Mouse (Mus musculus) right cerebral cortex, postnatal 10 days (tissue): ENCODE data around the gene Ctcfl.
A peak's percentile ranks its signal among the peaks of the same experiment; 100 is the strongest.

Experiments
- DNase-seq, 2 experiments: peaks; one replicate each; pipeline ENCODE4 v3.0.0; 2021; ENCODE audit warnings: low spot score in 2 of 2

Ctcfl gene

GRCm38 (mm10) chr2:173083712-173084475 is 35.4 kb downstream of the Ctcfl start:
- DNase-seq = no peak

GRCm38 (mm10) chr2:173083106-173083505 is 36.2 kb downstream of the Ctcfl start:
- no peak for DNase-seq

- DNase-seq = no peak
These were observed 36.6 kb downstream of the Ctcfl start for GRCm38 (mm10) chr2:173082706-173083105.

GRCm38 (mm10) chr2:173080785-173081241 is 38.5 kb downstream of the Ctcfl start:
- DNase-seq = peak in 1 of 2 experiments; percentile 77

- no peak for DNase-seq
These were observed 39.4 kb downstream of the Ctcfl start for GRCm38 (mm10) chr2:173079766-173080549.

- no peak for DNase-seq
These were observed 42.4 kb downstream of the Ctcfl start for GRCm38 (mm10) chr2:173076921-173077320.

- no peak for DNase-seq
These were observed 45.7 kb downstream of the Ctcfl start for GRCm38 (mm10) chr2:173073666-173074065.

- no peak for DNase-seq
These were observed 46.4 kb downstream of the Ctcfl start for GRCm38 (mm10) chr2:173072948-173073347.

- no peak for DNase-seq
These were observed 54.5 kb downstream of the Ctcfl start for GRCm38 (mm10) chr2:173064864-173065263.

- DNase-seq = no peak
These were observed 56.1 kb downstream of the Ctcfl start for GRCm38 (mm10) chr2:173063219-173063618.

GRCm38 (mm10) chr2:173061443-173062351 is 57.6 kb downstream of the Ctcfl start:
- DNase-seq = peak in 1 of 2 experiments; percentile 36

GRCm38 (mm10) chr2:173060450-173060849 is 58.9 kb downstream of the Ctcfl start:
- DNase-seq = no peak

GRCm38 (mm10) chr2:173058263-173058662 is 61.1 kb downstream of the Ctcfl start:
- DNase-seq = no peak

GRCm38 (mm10) chr2:173057623-173058022 is 61.7 kb downstream of the Ctcfl start:
- no peak for DNase-seq

GRCm38 (mm10) chr2:173056882-173057315 is 62.4 kb downstream of the Ctcfl start:
- no peak for DNase-seq

GRCm38 (mm10) chr2:173056303-173056881 is 62.9 kb downstream of the Ctcfl start:
- no peak for DNase-seq

- no peak for DNase-seq
These were observed 65.5 kb downstream of the Ctcfl start for GRCm38 (mm10) chr2:173053846-173054245.

- DNase-seq = no peak
These were observed 66.4 kb downstream of the Ctcfl start for GRCm38 (mm10) chr2:173052881-173053280.

GRCm38 (mm10) chr2:173050604-173051382 is 68.5 kb downstream of the Ctcfl start:
- DNase-seq = no peak

- no peak for DNase-seq
These were observed 69.5 kb downstream of the Ctcfl start for GRCm38 (mm10) chr2:173049817-173050216.

- no peak for DNase-seq
These were observed 70.1 kb downstream of the Ctcfl start for GRCm38 (mm10) chr2:173049231-173049630.
